Mouse (Mus musculus): ENCODE results near the gene Dtl.

GRCm38 (mm10) chr1:191610357-191610756 lies 35.0 kb upstream of the Dtl start:
- TF ChIP-seq GATA1 (IDR thresholded peaks at IDR 0.05; ENCODE audit: low read length), result no peak
- no peak for TF ChIP-seq TAL1 (IDR thresholded peaks at IDR 0.05; ENCODE audit: low read length)

Measured in erythroblast, embryonic 14.5 days (primary cell).